Mouse (Mus musculus) granulocyte monocyte progenitor cell, adult 5-6 weeks (primary cell): ENCODE measurements around the gene Pknox1. TPM values are rescaled to one million over a fixed set of nuclear protein-coding genes. Genes with fewer than 3 reads are reported as not detected.
"Not testable (repeated sequence)": the region's sequence is repeated elsewhere in the genome, so short reads cannot be mapped to it uniquely, and the experiment has no call there.

Experiments used
- ATAC-seq: replicated peaks from 2 replicates; pipeline ENCODE4 v1.8.0; 2016; ENCODE audit warnings: mild to moderate bottlenecking, moderate TSS enrichment, inconsistent platforms; ENCODE audit not compliant: poor library complexity, severe bottlenecking
- total RNA-seq, 2 experiments: library from RNA; stranded (forward) in 1 of 2; stranded (reverse) in 1 of 2; fragments of 200-712, 200-1000 nt in 1 of 2; fragments of >200 nt in 1 of 2; fragmentation: Nextera tagmentation in 1 of 2; gene quantifications; 2 replicates each; pipeline ENCODE4 v1.2.3; 2014 to 2017

Pknox1 gene
- total RNA-seq, 2 experiments from 2014 or later, result 19.0 to 30.7 TPM

DNA sequence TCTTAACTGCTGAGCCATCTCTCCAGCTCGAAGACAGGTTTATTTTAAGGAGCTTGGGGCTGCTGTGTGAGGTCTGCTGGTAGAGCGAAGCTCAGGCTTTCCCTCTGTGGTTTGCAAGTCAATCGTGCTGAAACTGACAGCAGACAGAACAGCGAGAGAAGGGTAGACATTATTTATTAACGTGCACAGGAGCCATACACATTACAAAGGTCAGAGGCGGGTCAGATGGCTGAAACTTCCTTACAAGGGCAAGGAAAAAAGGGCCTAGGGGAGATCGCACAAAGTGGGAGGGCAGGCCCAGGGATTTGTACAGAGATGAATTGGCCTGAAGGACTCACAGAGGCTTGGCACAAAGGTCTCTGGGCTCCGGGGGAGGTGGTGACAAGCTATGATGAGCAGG, 15.1 kb upstream of the Pknox1 start:
- no peak for ATAC-seq

DNA sequence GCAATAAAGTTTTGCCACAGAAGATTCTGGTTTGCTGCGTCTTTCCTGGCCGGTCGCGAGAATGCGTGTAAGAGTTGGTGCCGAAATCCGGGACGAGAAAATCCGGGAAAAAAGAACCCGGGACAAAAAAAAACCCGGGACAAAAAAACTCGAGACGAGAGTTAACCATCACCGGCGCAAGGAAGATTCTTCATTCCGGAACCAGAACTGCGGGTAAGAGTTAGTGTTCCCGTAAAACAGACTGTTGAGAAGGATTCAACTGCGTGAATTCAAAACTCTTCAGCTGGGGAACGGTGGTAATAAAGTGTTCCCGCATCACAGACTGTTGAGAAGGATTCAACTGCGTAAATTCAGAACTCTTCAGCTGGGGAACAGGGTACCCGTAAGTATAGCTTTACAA, 11.9 kb upstream of the Pknox1 start:
- ATAC-seq, result not testable (repeated sequence)

DNA sequence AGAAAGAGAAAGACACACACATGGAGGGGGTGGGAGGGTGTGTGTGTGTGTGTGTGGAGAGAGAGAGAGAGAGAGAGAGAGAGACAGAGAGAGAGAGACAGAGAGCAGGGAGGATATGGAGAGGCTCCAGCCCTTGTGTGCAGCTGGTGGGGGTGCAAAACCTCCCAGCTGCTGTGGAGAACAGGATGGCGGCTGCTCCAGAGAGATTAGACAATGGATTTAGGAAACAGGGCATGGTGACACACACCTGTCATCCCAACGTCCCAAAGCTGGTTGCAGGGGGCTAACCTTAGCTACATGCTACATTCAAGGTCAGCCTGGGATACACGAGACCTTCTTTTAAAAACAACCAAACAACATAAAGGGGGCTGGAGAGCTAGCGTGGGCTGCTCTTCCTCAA, 8.3 kb upstream of the Pknox1 start:
- ATAC-seq, result no peak

DNA sequence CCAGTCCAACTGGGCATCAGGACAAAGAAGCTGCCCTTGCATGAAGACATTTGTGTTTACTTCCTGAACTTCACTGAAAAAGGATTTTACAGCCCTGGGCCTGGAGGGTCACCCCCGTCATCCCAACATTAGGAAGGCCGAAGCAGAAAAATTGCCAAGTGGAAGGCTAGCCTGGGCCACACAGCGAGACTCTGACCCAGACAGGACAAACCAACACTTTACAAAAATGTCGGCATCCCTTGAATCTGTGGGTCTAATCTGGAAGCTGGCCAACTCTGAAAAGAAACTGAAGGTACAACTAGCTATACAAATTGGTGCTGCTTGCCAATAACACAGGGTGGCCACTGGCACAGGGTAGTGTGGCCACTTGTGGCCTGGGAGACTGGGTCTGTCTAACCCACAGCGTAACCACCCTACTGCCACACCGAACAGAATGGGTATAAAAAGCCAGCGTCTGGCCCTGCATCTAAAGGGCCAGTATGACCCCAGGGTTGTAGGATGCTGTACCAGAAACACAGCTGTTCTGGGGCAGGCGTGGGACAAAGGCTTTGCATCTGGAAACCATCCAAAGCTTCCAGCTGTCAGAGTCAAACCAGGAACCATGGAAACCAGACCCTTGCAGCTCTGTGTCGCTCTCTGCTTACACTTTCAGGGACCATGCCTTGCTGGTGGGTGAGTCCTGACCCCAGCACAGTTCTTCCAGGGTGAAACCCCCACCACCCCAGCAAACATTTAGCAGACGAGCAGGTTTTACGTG, 7.2 kb upstream of the Pknox1 start:
- ATAC-seq, result no peak

DNA sequence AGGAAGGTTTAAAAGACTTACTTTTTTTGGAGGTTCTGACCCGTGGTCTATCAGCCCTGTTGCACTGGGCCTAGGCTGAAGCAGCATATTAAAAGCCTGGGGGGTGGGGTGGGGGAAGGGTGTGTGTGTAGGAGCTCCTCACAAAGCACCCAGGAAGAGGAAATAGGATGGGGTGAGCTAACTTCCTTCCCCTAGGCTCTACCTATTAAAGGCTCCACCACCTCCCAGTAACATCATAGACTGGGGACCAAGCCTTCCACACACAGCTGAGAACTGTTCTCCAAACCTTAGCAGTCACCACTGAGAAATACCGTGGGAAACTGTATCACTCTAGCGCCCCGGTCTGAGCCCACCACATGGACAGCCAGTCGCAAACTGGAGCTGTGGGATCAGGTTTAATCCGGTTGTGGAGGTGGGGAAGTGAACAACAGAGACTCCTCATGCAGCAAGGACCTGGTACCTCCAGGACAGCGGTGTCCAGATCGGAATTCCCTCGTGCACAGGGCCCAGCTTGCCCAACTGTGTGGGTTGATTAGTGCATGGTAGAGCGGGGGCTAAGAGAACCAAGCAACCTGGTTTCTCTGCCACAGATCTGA, 6.5 kb upstream of the Pknox1 start:
- peak; percentile 23; the same call in 1 of the 2 replicates for ATAC-seq

DNA sequence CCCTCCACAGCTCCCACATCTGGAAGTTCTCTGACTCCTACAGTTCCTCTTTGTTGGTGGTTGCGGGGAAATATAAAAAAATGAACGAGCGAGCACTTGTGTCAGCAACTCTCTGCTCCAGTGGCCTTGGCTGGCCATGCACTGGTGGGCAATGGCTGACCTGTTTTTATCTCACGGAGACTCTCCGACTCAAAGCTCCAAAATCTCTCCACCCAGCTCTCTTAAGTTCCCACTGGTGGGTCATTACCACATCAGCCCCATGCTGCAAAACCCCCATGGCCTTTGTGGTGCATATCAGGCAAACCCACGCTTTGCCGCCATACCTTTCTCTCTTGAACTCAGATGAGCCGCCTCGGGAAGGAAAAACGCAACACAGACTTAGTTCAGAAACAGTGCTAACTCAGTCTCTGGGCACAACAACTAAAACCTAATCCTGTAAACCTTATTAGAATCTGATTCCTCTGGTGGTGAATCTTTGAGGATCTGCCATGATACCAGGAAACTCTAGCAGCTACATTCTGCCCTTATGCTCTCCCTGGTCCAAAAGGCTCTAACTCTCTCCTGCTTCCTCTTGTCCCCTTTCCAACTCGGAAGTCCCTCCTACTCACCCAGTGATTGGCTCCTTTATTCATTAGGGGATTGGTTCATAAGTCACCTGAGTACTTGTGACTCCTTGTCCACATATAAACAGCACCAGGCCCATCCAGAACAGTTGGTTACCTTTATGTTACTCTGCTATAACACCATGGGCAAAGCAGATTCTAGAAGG, 5.3 kb upstream of the Pknox1 start:
- ATAC-seq, result peak; percentile 53

DNA sequence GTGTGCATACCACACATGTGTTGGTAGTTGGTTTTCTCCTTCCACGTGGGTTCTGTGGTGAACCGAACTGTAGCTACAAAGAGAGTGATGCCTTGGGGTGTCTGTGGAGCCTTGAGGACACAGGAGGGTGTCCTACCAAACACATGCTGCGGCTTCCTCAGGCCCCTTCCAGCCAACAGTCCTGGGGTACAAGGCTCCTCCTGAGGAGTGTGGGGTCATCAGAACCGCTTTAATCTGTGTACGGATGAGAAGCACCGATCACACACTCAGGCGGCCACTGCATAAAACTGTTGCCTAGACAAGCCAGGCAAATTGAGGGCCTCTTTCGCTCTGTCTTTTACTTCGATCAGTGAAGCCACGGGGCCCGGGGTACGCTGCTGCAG, 911 bp upstream of the Pknox1 start:
- no peak for ATAC-seq

DNA sequence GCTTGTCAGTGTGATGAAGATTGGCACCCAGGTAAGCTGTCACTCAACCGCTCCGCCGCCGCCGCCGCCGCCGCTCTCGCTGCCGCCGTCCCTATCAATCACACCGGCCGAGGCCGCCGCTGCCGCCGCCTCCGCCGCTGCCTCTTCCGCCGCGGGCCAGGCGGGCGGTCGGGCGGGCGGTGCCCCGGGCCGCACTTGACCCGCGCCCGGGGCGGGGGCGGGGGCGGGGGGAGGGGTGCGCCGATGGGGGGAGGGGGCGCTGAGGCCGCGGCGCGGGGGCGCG, 265 bp downstream of the Pknox1 start:
- ATAC-seq, result no peak

DNA sequence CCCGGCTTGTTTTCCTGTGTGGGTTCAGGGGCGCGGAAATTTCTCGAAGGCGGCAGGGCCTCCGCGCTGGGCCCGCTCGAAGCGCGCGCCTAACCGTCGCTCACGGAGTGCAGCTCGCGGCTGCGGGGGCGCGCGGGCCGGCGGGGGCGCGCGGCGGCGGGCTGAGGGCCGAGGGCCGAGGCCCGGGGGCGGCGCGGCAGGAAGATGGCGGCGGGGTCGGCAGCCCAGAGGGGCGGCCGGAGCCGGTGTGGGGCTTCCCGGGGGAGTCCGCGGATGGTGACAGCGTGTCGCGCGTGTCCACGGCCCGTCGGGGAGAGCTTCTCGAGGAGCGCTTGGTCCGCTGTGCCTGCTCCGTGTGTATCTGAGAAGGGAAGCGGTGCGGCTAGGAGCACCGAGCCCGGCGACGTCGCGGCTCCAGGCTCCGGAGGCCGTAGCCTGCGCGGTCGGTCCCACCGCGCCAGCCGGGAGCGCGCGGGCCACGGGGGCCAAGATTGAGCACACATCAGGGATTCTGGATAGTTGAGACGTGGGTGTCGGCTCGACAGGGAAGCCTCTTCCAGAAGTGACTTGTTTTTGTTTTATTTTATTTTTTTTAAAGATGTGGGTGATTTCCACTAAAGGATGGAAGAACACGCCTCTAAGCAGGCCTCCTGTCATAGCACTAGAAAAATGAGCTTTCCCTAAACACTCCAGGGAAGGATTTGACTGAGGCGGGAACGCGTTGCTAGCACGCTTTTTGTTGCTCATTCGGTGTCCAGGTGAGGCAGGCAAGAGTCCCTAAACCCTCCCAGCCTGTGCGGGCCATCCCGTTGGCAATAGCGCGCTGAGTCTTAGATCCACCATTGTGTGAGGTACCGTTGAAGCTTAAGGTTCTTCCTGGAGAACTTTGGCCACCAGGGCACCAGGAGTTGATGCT, 865 bp downstream of the Pknox1 start:
- ATAC-seq, result no peak

DNA sequence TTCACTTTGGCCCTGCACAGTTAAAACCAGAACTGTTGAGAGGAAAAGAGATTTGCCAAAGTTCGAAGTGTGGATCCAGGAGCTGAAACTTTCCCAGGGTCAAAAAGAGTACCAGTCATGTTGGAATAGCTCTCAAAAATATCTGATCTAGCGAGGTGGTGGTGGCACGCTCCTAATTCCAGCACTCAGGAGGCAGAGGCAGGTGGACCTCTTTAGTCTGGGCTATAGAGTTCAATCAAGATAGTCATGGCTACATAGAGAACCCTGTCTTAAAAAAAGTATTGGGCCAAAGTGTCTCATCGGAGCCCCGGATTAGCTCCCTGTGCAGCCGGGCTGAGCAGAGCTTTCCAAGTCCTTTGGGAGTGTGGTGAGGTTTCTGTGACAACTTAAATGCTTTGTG, 1.7 kb downstream of the Pknox1 start:
- ATAC-seq, result no peak

DNA sequence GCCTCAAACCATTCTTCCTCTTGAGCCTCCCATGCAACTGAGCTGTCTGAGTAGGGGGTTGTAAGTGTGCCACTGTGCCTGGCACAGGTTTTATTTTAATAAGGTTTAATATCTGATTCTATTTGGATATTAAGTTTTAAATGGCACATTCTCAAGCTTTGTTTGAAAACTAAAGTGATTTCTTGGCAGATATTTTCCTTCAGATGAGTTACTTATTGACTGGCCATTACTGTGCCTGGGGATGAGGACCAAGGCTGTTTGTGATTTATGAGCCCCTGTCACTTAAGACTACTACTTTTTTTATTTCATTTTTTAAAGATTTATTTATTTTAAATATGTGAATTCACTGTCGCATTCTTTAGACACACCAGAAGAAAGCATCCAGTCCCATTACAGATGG, 5.2 kb downstream of the Pknox1 start:
- ATAC-seq, result no peak

DNA sequence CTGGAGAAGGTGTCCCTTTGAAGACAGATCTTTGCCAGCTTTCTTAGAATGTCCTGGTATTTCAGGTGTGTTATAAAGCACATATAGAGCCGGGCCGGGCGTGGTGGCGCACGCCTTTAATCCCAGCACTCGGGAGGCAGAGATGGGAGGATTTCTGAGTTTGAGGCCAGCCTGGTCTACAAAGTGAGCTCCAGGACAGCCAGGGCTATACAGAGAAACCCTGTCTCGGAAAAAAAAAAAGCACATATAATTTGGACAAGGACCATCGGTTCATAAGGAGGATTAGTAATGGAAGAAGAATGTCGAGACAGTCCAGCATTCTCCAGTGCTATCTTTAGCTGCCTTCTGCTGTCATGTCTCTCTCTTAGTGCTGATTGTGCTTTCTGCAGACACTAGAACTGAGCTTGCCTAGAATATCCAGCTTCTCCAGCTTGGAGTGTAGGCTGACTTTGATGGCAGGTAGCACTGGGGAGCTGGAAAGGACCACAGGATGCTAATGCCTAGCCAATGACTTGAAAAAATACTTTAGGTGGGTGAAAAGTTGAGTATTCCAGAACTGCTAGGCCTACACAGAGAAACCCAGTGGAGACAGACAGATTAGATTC, 5.9 kb downstream of the Pknox1 start:
- no peak for ATAC-seq

DNA sequence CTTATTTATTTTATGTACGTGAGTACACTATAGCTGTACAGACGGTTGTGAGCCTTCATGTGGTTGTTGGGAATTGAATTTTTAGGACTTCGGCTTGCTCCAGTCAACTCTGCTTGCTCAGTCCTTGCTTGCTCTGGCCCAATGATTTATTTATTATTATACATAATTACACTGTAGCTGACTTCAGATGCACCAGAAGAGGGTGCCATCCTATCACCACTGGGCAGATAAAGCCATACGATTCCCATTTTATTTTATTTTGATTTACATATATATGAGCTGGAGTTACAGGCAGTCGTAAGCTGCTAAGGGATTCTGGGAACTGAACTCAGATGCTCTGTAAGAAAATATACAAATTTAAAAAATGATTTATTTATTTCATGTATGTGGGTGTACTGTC, 7.2 kb downstream of the Pknox1 start:
- no peak for ATAC-seq

DNA sequence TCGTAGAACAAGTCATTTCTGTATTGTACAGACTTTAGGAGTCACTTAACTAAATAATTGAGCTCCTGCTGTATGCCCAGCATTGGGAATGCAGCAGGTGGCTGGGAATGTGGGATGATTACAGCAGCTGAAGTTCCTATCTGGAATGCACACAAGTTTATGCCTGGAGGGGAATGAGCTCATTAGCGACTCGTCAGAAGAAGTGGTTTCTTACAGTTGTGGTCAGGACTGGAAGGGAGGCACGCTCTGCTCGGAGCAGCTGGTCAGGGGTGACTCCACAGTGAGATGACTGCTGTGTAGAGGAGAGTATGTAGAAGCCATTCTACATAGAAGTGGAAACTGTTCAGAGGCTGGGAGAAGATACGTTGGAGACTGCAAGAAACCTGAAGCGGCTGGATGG, 10.1 kb downstream of the Pknox1 start:
- ATAC-seq, result peak; percentile 53; the same call in 1 of the 2 replicates

DNA sequence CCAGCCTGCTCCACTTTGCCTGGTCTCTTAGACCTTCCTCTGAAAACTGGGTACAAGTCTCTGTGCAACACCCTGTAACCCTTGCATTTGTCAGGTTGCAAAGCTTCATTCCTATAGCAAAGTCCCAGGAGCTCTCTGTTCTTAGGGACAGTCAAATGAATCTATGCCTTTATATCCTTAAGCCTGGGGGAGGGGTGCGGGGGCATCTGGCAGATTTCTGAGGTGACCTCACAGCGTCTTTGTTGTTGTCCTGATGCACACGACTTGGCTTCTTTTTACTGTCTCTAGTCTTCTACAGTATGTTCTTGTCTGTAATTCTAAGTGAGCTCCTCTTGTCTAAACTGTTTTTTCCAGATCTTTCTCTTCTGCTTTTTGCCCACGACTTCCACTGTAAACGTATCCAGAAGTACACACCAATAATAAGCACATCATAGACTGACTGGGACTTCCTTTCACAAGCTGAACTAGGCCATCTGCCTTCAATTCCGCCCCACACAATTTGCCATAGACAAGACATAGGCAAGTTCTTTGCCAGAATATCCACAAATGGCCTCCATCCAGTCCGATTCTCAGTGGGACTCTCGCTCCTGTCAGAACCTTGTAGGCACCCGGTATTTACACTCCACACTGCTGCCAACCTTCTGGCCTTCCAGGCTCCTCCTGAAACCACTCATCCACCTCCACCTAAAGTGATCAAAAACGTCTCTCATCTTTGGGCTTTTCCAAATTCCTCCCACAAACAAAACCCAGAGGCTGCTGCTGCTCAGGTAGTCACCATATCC, 12.1 kb downstream of the Pknox1 start:
- no peak for ATAC-seq

DNA sequence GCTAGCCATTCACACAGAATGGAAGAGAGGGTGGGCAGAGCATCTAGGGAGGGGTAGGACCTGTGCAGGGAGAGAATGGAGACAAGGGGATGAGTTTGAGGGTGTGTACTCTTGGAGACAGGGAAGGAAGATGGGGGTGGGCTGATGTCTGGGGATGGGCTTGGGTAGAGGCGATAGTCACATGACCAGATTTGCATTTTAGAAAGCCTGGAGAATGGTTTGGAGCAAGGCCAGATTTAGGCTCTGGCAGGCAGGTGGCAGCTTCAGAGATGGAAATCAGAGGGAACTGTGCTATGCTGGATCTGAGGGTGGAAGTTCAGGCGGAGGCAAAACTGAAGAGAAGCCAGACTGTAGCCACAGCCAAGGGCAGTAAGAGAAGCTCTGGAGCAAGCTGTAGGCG, 15.8 kb downstream of the Pknox1 start:
- ATAC-seq, result no peak

DNA sequence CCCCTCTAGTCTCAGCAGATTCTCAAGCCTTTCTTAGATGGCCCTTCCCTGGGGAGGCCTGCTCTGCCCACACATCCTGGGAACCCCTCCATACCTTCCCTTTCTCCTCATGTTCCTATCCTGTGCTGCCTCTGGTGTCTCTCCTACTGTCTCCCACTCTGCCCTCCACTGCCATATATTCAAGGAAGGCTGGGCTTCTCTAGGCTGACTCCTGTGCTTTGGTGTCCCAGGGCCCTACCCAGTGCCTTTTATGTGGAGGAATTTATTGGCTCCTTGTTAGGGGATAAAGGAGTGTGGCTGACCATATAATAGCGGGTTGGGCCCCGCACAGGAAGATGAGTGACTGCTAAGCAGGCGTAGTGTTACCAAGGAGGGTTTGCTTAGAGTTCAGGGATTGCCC, 18.7 kb downstream of the Pknox1 start:
- ATAC-seq, result no peak

DNA sequence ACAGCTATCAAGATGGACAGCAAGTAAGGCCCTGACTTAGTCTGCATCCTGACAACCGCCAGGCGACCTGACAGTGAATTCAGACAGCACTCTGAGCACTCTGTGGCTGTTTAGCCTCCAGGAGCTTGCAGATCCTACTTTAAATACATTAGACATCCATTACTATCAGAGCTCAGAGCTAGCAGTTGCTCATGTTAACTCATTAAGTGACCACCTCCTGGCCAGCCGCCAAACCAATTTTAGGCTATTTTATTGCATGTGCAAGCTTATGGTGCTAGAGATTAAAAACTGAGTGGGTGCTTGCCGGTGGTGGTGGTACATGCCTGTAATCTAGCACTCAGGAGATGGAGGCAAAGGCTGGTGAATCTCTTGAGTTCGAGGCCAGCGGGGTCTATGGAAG, 19.2 kb downstream of the Pknox1 start:
- no peak for ATAC-seq

DNA sequence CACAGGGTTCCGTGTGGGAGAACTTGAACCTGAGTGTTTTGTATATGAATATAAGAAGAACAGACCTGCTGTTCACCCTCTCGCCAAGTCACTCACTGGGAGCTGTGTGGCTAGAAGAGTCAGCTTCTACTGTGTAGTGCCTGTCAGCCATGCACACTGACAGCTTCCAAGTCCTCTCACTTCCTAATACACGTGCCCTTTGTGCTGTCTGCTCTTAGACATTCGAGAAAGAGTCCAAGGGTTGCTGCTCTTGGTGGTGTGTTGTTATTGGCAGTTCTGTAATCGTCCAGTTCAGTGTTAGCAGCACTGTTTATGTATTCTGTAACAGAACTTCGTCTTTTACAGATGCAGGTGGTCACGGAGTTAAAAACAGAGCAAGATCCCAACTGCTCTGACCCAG, 23.6 kb downstream of the Pknox1 start:
- no peak for ATAC-seq

DNA sequence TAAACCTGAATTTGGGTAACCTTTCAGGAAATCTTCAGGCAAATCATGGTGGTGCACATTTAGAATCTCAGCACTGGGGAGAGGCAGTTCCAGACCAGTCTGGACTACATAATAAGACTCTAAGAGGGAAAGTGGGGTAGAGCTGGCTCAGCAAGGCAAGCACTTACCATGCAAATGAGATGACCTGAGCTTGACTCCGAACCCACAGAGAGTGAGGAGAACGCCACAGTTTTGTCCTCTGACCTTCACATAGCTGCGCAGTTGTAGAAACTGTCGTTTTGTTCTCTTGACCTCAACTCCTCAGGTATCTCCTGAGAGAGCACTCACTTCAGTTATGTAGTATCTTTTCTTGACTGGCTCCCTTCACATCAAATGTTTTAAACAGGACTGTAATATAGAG, 24.2 kb downstream of the Pknox1 start:
- no peak for ATAC-seq
